Mouse (Mus musculus): ENCODE measurements around the gene Slc39a5.

The Slc39a5 gene

DNA sequence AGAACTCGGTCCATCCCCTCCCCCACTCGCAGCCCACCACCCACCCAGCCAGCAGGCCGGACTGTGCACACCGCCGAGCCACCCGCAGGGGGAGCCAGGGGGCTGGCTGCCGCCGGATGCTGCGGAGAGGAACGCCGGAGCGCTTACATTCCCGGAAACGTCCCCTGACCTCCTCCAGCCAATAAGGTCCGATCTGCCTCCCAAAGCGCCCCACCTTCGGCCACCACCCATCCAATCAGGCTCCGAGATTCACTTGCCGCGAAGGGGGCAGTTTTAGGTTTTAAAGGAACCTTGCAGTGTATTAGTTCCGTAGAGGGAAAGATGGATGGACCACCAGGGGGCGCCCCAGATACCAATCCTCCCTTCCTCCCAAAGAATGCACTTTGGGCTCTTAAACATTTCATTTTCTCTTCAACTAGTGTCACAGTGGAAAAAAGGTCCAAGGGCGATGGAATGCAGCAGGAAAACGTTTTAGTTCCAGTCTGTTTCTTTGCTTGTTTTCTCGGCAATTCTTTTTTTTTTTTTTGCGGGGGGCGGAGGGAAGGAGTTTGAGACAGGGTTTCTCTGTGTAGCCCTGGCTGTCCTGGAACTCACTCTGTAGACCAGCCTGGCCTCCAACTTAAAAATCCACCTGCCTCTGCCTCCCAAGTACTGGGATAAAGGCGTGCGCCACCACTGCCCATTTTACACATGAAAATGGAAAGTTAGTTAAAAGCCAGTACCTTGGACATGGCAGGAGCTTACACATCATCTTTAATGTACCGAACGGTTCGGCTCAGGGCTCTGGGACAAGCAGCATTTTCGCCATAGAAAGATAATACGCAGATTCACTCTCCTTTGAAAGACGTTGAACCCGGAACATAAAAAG is 8.9 kb upstream of the Slc39a5 start:
- DNase-seq (ENCODE audit: low read depth), result peak; percentile 99

DNA sequence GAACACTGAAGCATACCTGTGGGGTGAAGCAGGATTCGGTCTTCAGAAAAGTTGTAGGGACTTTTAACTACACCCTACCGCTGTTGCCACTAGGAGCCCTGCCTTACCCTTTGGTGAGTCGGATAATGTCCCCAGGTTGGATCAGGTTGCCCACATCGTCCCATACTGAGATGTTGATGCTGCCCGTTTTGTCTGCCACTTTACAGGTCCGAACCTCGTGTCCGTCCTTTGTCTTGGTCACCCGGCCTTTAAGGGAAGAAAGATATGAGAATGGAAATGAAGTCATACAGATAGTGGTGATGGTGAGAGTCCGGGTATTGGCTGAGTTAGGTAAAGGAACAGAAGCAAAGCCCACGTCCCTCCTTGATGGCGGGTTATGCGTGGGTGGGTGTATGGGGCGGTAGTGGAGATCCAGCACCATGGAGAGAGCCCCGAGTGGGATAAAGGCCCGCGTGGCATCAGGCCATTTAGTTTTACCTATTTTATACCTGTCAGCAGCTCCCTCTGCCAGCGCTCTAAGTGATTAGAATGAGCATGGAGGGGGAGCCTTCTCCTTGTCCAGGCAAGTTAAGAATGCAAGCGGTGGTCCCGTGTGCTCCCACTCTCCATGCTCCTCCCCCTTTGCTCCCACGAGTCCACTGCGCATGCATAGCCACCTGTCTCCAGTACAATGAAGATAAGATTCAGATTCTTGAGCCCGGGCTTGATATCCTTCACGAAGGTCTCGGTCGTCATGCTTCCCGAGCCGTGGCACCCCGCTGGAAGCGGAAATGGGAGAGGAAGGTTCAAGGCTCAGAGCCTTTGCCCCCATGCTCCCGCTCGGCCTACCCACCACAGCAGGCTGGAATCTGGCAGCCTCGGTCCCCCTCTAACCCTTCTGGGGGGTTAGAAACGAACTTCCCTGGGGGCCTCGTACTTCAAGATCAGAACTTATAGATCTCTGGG is 7.8 kb upstream of the Slc39a5 start:
- DNase-seq (ENCODE audit: low read depth), result peak; percentile 45

DNA sequence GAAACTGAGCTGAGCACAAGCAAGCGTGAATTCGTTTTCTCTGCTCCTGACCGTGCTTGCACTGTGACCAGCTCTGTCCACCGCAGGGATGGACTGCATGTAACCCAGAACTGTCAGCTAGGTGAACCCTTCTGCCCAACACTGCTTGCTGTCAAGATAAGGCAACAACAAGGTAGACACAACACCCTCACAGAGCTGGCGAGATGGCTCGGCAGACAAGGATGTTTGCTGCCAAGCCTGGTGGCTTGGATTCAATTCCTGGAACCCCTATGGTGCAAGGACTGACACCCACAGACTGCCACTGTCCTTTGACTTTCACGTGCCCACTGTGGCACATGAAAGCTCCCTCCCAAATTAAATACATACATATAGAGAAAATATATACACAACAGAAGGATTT is 2.9 kb upstream of the Slc39a5 start:
- no peak for DNase-seq (ENCODE audit: low read depth)

DNA sequence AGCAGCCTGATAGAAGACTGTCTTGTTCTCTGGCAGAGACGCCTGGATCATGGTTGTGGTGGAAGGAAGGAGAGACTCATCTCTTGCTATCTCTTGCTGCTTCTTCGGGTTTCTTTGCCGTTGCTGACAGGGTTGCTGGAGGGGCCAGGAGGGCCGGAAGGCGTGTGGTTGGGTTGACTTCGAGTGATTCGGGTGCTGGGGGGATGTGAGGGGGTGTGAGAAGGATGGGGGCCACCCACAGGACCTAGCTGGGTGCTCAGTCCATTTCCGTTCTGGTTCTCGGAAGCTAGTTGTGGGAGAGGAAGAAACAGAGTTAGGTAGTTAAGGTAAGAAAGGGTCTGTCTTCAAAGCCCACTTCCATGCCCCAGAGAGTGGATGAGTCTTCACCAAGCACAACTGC is 609 bp upstream of the Slc39a5 start:
- no peak for DNase-seq (ENCODE audit: low read depth)

DNA sequence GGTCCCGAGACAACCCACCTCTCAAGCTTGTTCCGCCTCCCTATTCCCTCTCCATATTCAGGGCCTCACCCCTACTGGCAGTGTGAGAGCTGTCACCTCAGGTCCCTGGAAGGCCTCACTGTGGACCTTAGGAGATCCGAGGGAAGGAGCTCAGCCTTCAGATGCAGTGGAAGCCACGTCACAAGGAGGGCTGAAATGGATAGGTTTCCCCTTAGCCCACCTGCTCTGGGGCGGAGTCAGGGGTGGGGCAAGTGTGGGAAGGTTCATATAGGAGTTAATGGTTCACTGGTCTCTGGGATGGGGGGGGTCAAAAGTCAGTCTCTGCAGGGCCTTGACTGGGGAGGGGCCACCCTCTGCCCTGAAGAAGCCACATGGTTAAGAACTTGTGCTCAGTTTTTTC is 691 bp downstream of the Slc39a5 start:
- DNase-seq (ENCODE audit: low read depth), result no peak

DNA sequence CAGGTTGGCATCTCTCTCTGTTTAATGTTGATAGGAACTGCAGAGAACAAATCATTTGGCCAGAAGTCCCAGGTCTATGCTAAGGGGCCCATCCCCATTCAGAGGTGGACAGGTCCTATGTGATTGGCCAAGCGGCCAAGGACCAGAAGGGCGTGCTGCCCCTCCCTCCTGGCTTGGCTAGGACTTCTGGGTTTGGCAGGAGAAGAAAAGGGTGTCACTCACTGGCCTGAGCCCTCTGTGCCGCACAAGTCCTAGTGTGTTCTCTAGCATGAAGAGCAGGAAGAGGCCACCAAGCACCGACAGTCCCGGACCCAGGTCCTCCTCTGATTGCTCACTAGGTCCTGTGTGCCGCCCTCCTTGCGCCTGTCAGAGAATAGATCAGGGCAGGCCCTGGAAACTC is 3.6 kb downstream of the Slc39a5 start:
- DNase-seq (ENCODE audit: low read depth), result no peak

DNA sequence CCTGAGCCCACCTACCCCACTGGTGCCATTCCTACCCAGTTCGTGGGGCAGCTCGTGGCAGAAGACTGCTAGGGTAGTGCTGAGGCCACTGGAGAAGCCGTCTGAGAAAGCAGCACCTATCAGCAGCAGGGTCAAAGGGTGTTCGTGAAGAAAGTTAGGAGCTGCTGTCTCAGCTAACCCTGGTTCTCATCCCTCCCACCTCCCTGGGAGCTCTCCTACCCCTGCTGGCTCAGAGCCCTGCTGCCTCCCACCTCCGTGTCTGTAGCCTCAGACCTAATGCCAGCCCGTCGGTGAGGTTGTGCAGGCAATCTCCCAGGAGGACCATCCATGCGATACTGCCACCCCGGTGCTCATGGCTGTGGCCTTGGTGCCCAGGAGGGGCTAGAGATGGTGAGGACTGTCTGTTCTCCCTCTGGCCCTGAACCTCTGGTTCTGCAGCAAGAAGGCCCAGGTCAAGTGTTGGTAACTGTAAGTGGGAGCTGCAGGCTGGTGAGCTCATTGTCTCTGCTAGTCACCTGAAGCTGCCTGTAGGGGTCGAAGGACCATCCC is 4.2 kb downstream of the Slc39a5 start:
- DNase-seq (ENCODE audit: low read depth), result no peak

DNA sequence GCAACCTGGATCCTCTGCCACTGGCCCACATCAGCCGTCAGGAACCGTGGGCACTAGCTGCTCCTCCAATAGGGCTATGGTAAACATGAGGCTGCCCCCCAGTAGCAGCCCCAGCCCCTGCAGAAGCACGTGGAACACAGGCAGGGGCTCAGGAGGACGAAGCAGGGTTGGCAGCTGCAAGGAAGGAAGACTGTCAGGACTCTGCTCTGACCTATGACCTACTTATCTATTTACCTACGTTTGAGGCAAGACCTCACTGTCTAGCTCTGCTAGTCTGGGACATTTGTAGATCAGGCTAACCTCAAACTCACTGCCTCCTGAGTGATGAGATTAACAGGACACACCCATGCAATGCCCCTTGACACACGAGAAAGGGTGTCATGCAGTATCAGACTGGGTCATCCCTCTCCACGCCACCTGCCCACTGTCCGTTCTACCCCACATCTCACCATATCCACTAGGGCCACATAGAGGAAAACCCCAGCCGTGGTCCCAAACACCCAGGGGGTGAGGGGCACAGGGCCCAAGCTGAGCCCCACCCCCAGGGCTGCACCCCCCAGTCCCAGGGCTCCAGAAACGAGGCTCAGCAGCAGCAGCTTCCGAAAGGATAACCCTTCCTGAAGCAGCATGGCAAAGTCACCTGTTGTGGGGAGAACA is 4.9 kb downstream of the Slc39a5 start:
- DNase-seq (ENCODE audit: low read depth), result no peak

DNA sequence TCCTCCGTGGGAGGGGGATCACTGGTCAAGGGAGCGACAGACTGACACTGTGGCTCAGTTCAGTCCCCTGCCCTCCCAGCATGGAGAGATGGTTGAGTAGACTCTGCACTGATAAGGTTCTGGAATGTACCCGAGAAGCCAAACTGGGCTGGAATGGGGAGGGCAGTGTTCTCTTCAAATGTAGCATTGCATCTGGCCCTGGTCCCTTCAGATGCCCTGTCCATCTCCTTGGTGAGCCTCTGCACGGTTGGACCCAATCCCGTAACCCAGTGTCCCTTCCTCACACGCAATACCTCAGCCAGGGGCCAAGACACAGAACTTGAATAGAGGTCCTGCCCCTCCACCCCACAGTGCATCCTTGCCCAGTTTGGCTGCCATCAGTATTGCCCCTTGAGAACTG is 9.2 kb downstream of the Slc39a5 start:
- no peak for DNase-seq (ENCODE audit: low read depth)

DNA sequence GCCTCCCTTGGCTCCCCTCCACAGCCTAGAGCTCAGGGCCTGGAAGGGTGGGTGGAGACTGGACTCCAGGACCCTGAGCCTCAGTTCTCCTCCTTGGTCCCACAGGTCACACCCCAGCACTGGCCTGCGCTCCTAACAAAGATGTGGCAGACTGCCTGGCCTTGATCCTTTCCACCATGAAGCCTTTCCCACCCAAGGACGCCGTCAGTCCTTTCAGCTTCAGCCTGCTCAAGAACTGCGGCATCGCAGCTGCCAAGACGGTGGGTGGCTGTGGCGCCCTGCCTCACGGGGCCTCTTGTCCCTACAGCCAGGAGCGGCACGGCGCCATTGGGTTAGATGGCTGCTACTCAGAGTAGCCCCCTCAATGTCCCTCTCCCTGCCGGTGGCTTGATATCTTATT is 10.7 kb downstream of the Slc39a5 start:
- DNase-seq (ENCODE audit: low read depth), result no peak

DNA sequence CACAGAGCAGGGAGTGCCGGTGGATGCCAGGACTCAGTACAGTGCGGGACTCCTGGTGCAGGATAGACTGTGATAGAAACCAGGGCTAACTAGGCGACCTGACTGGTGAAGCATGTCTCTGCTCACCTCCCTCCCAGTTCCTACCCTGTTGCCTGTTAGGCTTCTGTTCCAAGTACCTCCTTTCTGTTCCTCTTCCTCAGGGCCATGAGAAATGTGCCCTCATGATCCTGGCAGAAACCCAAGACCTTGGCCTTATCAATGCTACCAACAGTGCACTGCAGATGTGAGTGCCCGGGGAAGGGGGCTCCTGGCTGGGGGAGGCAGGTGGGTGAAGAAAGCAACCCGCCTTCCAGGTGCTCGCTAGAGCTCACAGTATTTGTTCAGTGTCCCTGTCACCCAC is 11.5 kb downstream of the Slc39a5 start:
- no peak for DNase-seq (ENCODE audit: low read depth)

DNA sequence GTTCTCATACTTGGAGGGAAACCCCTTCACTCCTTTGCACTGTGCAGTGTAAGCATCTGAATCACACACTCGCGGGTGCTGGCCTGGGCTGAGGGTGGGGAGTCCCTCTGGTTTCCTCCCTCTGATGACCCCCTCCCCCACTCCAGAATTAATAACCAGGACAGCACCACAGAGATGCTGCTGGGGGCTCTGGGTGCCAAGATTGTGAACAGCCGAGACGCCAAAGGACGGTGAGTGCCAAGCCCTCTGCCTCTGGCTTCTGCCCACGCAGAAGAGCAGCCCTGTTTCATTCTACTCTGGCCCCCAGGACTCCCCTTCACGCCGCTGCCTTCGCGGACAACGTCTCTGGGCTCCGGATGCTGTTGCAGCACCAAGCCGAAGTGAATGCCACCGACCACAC is 12.1 kb downstream of the Slc39a5 start:
- DNase-seq (ENCODE audit: low read depth), result no peak

DNA sequence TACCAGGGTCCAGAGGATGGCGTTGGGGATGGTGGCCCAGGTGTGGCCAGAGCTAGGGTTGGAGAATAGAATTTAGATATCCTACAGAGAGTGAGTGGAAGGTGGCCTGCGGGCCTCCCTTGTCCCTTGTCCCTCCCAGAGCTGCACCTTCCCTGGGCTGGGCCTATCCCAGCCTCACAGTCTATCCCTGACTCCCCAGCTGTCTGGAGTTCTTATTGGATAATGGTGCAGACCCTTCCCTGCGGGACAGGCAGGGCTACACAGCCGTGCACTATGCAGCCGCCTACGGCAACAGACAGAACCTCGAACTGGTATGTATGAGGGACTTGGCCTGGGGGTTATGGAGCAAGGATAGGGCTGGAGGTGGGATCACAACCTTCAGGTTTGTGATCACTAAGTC is 15.1 kb downstream of the Slc39a5 start:
- DNase-seq (ENCODE audit: low read depth), result no peak

DNA sequence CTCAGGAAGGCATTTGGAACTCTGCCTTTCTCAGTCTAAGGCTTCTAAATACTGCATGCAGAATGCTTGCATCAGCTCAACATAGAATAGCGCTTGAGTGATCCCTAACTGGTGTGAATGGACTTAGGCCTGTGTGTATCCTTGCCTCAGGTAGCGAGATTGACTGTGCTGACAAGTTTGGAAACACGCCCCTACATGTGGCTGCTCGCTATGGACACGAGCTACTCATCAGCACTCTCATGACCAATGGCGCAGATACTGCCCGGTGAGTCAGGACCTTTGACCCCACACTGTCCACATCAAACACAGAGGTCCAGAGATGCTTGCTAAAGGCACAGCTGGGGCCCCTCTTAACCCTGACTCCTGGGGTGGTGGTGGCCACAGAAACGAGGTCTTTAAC is 18.5 kb downstream of the Slc39a5 start:
- no peak for DNase-seq (ENCODE audit: low read depth)

DNA sequence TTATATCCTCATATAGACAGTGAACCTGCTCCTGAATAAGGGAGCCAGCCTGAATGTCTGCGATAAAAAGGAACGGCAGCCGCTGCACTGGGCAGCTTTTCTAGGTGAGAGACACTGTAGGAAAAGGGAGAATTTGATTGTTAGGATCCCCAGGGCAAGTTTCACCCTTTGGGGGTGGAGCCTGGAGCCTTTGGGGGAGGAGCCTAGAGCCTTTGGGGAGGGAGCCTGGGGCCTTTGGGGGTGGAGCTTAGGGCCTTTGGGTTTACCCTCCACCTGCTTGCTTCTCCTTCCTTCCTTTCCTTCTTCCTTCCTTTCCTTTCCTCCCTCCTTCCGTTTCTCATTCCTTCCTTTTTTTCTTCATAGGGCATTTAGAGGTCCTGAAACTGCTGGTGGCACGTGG is 20.5 kb downstream of the Slc39a5 start:
- DNase-seq (ENCODE audit: low read depth), result peak; percentile 60

DNA sequence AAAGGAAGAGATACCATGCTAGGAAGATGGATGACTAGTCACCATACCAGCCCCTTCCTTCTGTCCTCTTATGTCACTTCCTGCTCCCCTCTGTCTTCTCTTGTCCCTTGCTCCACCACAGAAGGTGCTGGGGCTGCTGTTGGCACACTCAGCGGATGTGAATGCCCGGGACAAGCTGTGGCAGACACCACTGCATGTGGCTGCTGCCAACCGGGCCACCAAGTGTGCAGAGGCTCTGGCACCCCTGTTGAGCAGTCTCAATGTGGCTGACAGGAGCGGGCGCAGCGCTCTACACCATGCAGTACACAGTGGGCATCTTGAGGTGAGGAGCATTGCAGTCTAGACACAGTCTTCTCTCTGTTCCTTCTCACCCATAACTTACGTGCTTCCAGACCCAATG is 21.8 kb downstream of the Slc39a5 start:
- DNase-seq (ENCODE audit: low read depth), result no peak

DNA sequence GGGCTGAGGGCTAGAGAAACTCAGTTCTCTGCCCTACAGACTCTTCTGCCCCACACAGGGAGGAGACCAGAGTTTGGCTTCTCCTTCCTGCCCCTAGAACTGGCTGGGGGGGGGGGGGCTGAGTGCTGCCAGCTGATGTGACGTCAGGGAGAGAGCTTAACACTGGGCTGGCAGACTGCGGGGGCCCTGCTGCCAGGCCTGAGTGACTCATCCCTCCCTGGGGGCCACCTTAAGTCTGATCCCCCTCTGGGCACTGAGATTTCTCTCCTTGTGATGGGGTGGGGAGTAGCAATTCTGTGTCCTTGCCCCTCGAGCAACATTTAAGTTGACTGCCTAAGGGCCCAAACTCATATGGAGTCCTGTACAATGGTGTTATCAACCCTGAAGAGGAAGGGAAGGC is 22.6 kb downstream of the Slc39a5 start:
- peak; percentile 89 for DNase-seq (ENCODE audit: low read depth)

DNA sequence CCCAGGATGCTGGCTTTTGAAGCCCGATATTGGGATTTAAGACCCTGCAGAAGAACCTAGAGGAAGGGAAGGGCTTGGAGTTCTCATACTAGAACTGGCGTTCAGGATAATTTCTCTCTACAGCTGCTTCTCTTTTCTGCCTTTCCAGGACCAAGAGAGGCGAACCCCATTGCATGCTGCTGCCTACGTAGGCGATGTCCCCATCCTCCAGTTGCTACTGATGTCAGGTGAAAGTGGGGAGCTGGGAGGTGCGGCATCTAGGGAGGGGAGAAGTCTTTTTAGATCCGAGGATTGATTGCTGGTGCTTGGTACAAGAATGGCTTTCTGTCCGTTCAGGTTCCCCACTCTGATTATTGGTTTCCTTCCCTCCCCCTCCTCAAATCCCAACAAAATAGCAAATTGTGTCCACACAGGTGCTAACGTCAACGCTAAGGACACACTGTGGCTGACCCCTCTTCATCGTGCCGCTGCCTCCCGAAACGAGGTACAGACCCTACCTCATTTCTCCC is 23.0 kb downstream of the Slc39a5 start:
- DNase-seq (ENCODE audit: low read depth), result no peak

DNA sequence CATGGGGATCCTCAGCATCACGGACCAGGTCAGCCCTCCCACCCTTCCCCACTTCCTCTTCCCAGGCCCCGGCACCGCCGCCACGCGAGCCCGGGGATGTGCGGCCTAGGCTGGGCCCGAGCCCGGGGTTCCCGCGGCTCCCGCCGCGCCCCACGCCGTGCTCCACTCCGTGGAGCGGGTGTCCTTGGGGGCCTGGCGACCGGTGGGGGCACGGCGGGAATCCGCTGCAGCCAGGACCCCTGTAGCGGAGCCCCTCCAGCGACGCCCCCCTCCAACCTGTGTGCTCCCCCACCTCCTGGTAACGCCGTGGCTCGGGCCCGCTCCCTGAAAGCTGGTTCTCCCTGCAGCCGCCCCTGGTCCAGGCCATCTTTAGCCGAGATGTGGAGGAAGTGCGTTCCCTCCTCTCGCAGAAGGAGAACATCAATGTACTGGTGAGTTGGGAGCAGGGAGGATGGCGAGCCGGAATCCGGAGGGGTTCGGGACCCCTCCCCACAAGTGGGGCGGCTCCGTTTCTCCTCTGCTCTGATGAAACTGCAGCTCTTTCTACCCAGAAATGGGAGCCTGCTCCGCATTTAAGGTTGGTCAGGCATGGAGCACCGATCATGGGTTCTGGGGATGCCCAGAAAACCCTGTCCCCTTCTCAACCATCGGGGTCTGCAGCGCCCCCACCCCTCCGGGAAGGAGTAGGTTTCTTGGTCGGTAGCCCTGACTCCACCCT is 23.6 kb downstream of the Slc39a5 start:
- DNase-seq (ENCODE audit: low read depth), result peak; percentile 62

DNA sequence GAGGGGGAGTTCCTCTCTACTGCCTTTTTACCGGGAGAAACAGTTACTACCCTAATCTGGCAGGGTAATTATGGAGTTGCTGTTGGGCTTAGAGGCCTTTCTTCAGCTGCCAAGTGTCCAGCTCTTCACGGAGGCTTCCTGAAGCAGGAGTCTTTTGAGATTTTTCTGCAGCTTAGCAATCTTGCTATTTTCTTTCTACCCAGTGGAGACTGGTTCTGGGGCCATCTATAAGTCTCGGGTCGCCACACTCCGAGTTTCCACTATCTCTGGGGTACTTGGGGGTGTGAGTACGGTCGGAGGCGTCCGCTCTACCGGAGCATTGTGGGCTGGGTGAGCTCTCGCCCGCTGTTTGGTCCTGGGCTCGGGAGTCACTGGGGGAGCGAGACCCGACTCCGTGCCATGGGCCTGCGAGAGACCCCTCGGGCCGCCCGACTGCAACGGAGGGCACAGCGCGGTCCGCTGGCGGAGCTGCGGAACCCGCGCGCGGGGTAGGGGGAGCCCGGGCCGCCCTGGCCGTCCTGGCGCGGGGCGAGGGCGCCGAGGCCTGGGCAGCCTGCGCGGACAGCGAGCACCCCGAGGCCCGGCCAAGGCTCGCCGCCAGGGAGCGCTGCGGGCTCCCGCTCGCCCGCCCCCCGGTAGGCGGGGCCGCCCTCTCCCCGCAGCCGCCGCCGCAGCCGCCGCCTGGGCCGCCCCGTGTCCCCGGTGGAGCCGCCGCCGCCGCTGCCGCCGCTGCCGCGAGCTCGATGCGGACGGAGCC is 24.4 kb downstream of the Slc39a5 start, which contains the start of gene Ankrd52:
Ankrd52 (plus strand) TSS at position 661 of the 757 bp plus-strand sequence.
- DNase-seq (ENCODE audit: low read depth), result peak; percentile 95

DNA sequence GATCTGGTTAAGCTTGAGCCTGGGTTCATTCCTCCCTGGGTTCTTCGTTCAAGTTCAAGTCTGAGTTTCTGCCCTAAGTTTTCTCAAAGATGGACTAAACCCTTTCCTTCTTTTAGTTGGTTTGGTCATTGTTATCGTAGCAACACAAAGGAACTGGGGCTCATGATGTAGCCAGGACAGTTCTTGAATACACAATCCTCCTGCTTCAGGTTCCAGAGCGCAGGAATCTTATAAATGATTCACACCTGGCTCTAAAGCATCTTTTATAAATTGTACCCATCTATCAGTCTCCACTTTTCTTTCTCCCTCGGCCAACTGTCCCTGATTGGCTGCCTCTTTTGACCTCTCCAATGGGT is 25.0 kb downstream of the Slc39a5 start:
- no peak for DNase-seq (ENCODE audit: low read depth)
